Mouse (Mus musculus) right cerebral cortex, postnatal 25 days (tissue): ENCODE measurements around the gene Entr1.

Experiments
- DNase-seq: peaks from one replicate; pipeline ENCODE4 v3.0.0; 2022

The Entr1 gene

GRCm38 (mm10) chr2:26342609-26343490, 46.3 kb downstream of the Entr1 start:
- no peak for DNase-seq

- peak; percentile 73 for DNase-seq
Measured at GRCm38 (mm10) chr2:26342044-26342443, 47.1 kb downstream of the Entr1 start.

- peak; percentile 57 for DNase-seq
Measured at GRCm38 (mm10) chr2:26341510-26341981, 47.6 kb downstream of the Entr1 start.

GRCm38 (mm10) chr2:26339204-26339551, 49.9 kb downstream of the Entr1 start:
- no peak for DNase-seq

- no peak for DNase-seq
Measured at GRCm38 (mm10) chr2:26338302-26339203, 50.6 kb downstream of the Entr1 start.
